Mouse (Mus musculus): Measurements from ENCODE around the gene Aff1.

GRCm38 (mm10) chr5:103730727-103731126, 38.6 kb downstream of the Aff1 start:
- TF ChIP-seq POLR2A (IDR thresholded peaks at IDR 0.05; ENCODE audit: insufficient read depth, low read length) (no peak), EP300 (IDR thresholded peaks at IDR 0.05; ENCODE audit: insufficient read depth, low read depth, low read length) (no peak), CTCF (IDR thresholded peaks at IDR 0.05; ENCODE audit: low read depth, low read length) (no peak)
